Mouse (Mus musculus): ENCODE data around the gene Arhgef12.

- no peak for TF ChIP-seq POLR2A (IDR thresholded peaks at IDR 0.05; ENCODE audit: low read depth, low read length)
- no peak for TF ChIP-seq CTCF (IDR thresholded peaks at IDR 0.05; ENCODE audit: borderline replicate concordance, insufficient read depth, low read length)
These were observed 3.4 kb upstream of the Arhgef12 start for GRCm38 (mm10) chr9:43110286-43110980.
